Mouse (Mus musculus) embryonic facial prominence, embryonic 15.5 days (tissue): ENCODE data around the gene Dock3. TPM values are rescaled to one million over a fixed set of nuclear protein-coding genes. Genes with fewer than 3 reads are reported as not detected.

Experiments used
- ATAC-seq: fragments of 200-750 bp; cut with Nextera tagmentation; 2 replicates; pipeline ENCODE4 v1.8.0; 2017; ENCODE audit warnings: low read depth, moderate TSS enrichment; ENCODE audit not compliant: insufficient number of reproducible peaks, low FRiP score, low TSS enrichment
- H3K27ac ChIP-seq: fragments of 300-500 bp; sonication (generic); replicated peaks from 2 replicates; pipeline ENCODE4 v1.5.1; 2015; ENCODE audit warnings: mild to moderate bottlenecking, inconsistent platforms
- H3K27me3 ChIP-seq: fragments of 300-500 bp; sonication (generic); 2 replicates; pipeline ENCODE4 v1.6.1; 2015; ENCODE audit warnings: inconsistent platforms
- H3K36me3 ChIP-seq: fragments of 300-500 bp; sonication (generic); 2 replicates; pipeline ENCODE4 v1.6.1; 2015; ENCODE audit warnings: mild to moderate bottlenecking, inconsistent platforms
- H3K4me1 ChIP-seq: fragments of 300-500 bp; sonication (generic); 2 replicates; pipeline ENCODE4 v1.6.1; 2015; ENCODE audit warnings: inconsistent platforms
- H3K4me2 ChIP-seq: fragments of 300-500 bp; sonication (generic); replicated peaks from 2 replicates; pipeline ENCODE4 v1.6.1; 2015; ENCODE audit warnings: mild to moderate bottlenecking, inconsistent platforms
- H3K4me3 ChIP-seq: fragments of 300-500 bp; sonication (generic); replicated peaks from 2 replicates; pipeline ENCODE4 v1.5.1; 2015; ENCODE audit warnings: mild to moderate bottlenecking, inconsistent platforms
- H3K9ac ChIP-seq: fragments of 300-500 bp; sonication (generic); 2 replicates; pipeline ENCODE4 v1.6.1; 2015; ENCODE audit warnings: inconsistent platforms
- H3K9me3 ChIP-seq: fragments of 300-500 bp; sonication (generic); replicated peaks from 2 replicates; pipeline ENCODE4 v1.6.1; 2016; ENCODE audit warnings: inconsistent platforms
- WGBS: fragments of 180-500 bp; shearing (Covaris S2); methylation state at CpG from one replicate; pipeline ENCODE4 v1.1.7; 2015; 5-methylcytosine and 5-hydroxymethylcytosine counted together
- polyA plus RNA-seq: library from polyadenylated mRNA; unstranded; fragments of >200 nt; fragmentation: Nextera tagmentation; extraction: Ambion mirVana; gene quantifications from 2 replicates; pipeline ENCODE4 v1.2.1, GENCODE M21; 2015

The Dock3 gene
- polyA plus RNA-seq, 1 experiment from 2014 or later, result 0.56 TPM

DNA sequence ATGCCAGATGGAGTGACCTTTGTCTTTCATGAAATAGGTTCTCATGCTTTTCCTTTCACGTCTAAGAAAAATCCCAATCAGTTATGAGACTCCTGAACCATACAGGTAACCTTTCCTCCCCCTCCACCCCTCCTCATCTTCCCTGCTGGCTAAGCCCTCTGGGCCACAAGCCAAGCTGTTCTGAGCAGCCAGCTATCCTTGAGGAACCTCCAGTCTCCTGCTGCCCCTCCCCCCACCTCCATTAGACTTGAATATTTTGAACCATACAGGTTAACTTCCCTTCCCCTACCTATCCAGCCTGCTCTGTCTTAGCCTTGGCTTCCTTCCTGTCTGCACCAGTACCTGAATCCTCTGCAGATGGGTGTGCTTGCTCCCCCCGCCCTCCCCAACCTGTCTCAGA is 204.1 kb downstream of the Dock3 start:
- Histone ChIP-seq H3K4me1 (no peaks in the 10 kb centered on the region), H3K9me3 (no peaks in the 10 kb centered on the region), H3K27me3 (no peaks in the 10 kb centered on the region), H3K9ac (no peak overlapping the region), H3K36me3 (no peaks in the 10 kb centered on the region), H3K4me2 (no peak overlapping the region), H3K27ac (no peak overlapping the region), H3K4me3 (no peak overlapping the region)
- ATAC-seq, result no peak
- WGBS, result 59% methylated on average over 2 of the region's 2 CpGs

DNA sequence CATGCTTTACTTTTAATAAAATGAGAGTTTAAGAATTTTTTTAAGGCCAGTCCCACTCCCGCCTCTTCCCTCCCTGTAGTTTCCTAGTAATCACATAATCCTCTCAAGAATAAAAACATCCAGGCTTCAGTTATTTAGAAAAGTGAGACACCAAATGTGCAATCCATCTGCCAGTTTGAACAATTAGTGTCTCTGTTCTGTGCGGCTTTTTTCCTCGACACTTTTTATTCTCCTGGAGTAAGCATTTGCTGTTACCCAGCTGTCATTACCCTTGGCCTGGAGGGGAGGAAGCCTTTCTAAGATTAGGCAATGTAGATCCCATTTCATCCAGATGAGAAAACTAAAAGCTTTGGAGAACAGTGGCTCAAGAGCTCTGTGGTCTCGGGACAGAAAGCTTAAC is 221.9 kb downstream of the Dock3 start:
- no peak for ATAC-seq
- no peaks in the 10 kb centered on the region for H3K36me3 ChIP-seq
- H3K27me3 ChIP-seq, result no peaks in the 10 kb centered on the region
- no peak overlapping the region for H3K4me2 ChIP-seq
- no peak overlapping the region for H3K4me3 ChIP-seq
- H3K9me3 ChIP-seq, result no peaks in the 10 kb centered on the region
- WGBS, result 53% methylated on average over 4 of the region's 4 CpGs
- no peak overlapping the region for H3K9ac ChIP-seq
- no peak overlapping the region for H3K27ac ChIP-seq
- no peaks in the 10 kb centered on the region for H3K4me1 ChIP-seq

- Histone ChIP-seq H3K9me3 (no peaks in the 10 kb centered on the region), H3K27me3 (no peaks in the 10 kb centered on the region), H3K4me2 (no peak overlapping the region), H3K27ac (no peak overlapping the region), H3K9ac (no peak overlapping the region), H3K36me3 (no peaks in the 10 kb centered on the region), H3K4me3 (no peak overlapping the region), H3K4me1 (no peaks in the 10 kb centered on the region)
- whole genome bisulfite sequencing, result 88% methylated on average over 2 of the region's 2 CpGs
- no peak for ATAC-seq
Observed at GRCm38 (mm10) chr9:107003187-107003586, 228.5 kb downstream of the Dock3 start.

DNA sequence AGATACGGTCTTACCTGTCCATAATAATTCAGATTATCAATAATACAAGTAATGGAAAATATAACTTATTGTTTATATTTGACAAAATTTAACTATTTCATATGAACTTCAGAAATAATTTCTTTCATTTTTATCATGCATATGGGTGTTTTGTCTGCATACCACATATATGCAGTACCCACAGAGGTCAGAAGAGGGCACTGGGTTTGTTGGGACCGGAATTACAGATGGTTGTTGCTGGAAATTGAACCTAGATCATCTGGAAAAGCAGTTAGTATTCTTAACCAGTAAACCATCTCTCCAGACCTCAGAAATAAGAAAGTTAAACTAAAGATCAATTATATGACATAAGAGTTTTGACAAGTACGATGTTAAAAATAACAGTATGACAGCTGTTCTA is 261.0 kb downstream of the Dock3 start:
- no peaks in the 10 kb centered on the region for H3K36me3 ChIP-seq
- no peak overlapping the region for H3K4me3 ChIP-seq
- H3K4me1 ChIP-seq, result no peaks in the 10 kb centered on the region
- H3K27me3 ChIP-seq, result no peaks in the 10 kb centered on the region
- no peaks in the 10 kb centered on the region for H3K9me3 ChIP-seq
- H3K4me2 ChIP-seq, result no peak overlapping the region
- H3K27ac ChIP-seq, result no peak overlapping the region
- WGBS, result 56% methylated on average over 3 of the region's 3 CpGs
- H3K9ac ChIP-seq, result no peak overlapping the region
- no peak for ATAC-seq

GRCm38 (mm10) chr9:106958452-106958851 is 273.3 kb downstream of the Dock3 start:
- no peaks in the 10 kb centered on the region for H3K36me3 ChIP-seq
- H3K9me3 ChIP-seq, result no peaks in the 10 kb centered on the region
- no peaks in the 10 kb centered on the region for H3K27me3 ChIP-seq
- H3K27ac ChIP-seq, result no peak overlapping the region
- WGBS, result 73% methylated on average over 1 of the region's 1 CpGs
- H3K4me2 ChIP-seq, result no peak overlapping the region
- H3K4me3 ChIP-seq, result no peak overlapping the region
- no peaks in the 10 kb centered on the region for H3K4me1 ChIP-seq
- no peak for ATAC-seq
- H3K9ac ChIP-seq, result no peak overlapping the region

DNA sequence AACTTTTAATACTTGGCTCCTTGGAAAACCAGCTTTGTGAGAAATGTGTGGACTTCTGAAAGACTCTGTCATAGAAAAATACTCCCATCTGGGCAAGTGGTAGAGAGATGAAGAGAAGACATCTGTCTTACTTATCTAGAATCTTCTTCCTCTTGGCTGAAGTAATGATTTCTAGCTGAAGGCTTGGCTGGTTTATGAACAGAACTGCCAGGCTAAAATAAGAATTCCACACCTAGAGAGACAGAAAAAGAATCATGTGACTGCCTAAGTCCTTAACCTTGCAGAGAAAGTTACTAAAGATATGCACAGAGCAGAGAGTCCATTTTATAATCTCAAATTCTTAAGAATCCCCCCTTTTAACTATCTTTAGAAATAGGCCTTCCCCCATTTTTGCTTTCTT is 276.2 kb downstream of the Dock3 start:
- no peak overlapping the region for H3K4me2 ChIP-seq
- H3K27ac ChIP-seq, result no peak overlapping the region
- no peaks in the 10 kb centered on the region for H3K4me1 ChIP-seq
- ATAC-seq, result no peak
- H3K27me3 ChIP-seq, result no peaks in the 10 kb centered on the region
- no peaks in the 10 kb centered on the region for H3K36me3 ChIP-seq
- H3K4me3 ChIP-seq, result no peak overlapping the region
- no peak overlapping the region for H3K9ac ChIP-seq
- no peaks in the 10 kb centered on the region for H3K9me3 ChIP-seq

DNA sequence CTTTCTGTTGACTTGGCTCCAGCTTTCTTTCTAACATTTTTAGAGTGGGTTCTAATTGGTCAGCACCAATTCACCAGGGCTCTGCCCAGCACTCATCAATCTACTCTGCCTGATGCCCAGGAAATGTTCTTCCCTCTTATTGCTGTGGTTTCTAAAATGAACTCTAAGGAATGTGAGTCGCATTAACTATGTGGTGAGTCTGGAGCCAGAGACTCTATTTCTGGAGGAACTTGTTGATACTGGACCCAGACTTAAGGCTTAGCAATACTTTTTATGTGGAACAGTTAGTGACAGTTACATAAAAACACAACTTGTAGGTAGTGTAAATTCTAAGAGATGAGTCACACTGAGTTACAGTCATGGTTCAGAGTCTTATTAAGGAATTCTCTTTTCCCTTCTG is 296.7 kb downstream of the Dock3 start:
- Histone ChIP-seq H3K4me1 (no peaks in the 10 kb centered on the region), H3K9me3 (no peaks in the 10 kb centered on the region), H3K36me3 (no peaks in the 10 kb centered on the region), H3K4me3 (no peak overlapping the region), H3K4me2 (no peak overlapping the region), H3K9ac (no peak overlapping the region), H3K27me3 (no peaks in the 10 kb centered on the region), H3K27ac (no peak overlapping the region)
- 0 out of 2 replicates have a peak, but pooled peaks have one; percentile 19 for ATAC-seq
- 82% methylated on average over 1 of the region's 1 CpGs for WGBS

GRCm38 (mm10) chr9:106914878-106915277 is 316.8 kb downstream of the Dock3 start:
- Histone ChIP-seq H3K4me1 (no peaks in the 10 kb centered on the region), H3K9me3 (no peaks in the 10 kb centered on the region), H3K9ac (no peak overlapping the region), H3K4me2 (no peak overlapping the region), H3K27me3 (no peaks in the 10 kb centered on the region), H3K4me3 (no peak overlapping the region), H3K27ac (no peak overlapping the region), H3K36me3 (no peaks in the 10 kb centered on the region)
- no peak for ATAC-seq
- 76% methylated on average over 6 of the region's 6 CpGs for WGBS

DNA sequence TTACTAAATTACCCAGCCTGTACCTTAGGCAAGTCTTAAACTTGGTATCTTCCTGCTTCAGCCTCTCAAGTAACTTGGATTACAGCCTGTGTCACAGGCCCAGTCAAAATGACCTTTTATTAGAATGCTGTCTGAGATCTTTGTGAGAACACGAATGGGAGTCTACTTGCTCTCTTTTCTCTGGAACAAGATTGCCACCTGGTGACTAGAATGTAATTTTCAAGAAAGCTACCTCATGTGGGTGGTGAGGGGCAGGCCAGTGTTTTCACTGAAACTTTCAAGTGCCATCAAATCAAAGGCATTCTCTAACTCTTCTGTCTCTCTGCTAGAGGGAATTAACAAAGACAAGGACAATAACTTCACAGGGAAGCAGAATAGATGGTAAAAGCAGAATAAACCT is 317.9 kb downstream of the Dock3 start:
- no peak overlapping the region for H3K9ac ChIP-seq
- 15% methylated on average over 1 of the region's 1 CpGs for WGBS
- no peak overlapping the region for H3K4me3 ChIP-seq
- H3K27me3 ChIP-seq, result no peaks in the 10 kb centered on the region
- no peaks in the 10 kb centered on the region for H3K36me3 ChIP-seq
- ATAC-seq, result no peak
- H3K4me1 ChIP-seq, result 0 out of 2 replicates have a peak, but pooled peaks cover 3% of the 10 kb centered on the region
- H3K9me3 ChIP-seq, result no peaks in the 10 kb centered on the region
- no peak overlapping the region for H3K4me2 ChIP-seq
- H3K27ac ChIP-seq, result no peak overlapping the region

DNA sequence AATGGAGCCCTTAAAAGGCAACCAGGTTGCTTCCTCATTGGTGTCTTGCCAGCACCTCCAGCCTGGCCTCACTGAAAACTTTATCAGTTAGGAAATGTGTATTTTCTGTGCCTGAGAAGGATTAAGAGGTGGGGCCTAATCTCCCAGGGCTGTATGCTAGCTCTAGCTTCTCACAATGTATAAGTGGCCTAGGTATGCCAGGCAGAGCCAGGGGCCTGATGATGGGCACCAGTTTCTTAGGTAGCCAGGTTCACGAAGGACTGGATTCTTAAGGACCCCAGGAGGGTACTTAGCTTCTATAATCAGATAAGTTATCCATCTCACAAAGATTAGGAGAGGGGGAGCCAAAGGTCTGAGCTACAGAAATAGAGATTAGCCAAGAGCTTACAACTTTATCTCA is 320.1 kb downstream of the Dock3 start:
- H3K4me3 ChIP-seq, result no peak overlapping the region
- ATAC-seq, result no peak
- H3K9me3 ChIP-seq, result no peaks in the 10 kb centered on the region
- no peak overlapping the region for H3K27ac ChIP-seq
- no peak overlapping the region for H3K9ac ChIP-seq
- 72% methylated on average over 1 of the region's 1 CpGs for WGBS
- H3K36me3 ChIP-seq, result no peaks in the 10 kb centered on the region
- 0 out of 2 replicates have a peak, but pooled peaks cover 5% of the 10 kb centered on the region for H3K4me1 ChIP-seq
- no peaks in the 10 kb centered on the region for H3K27me3 ChIP-seq
- H3K4me2 ChIP-seq, result no peak overlapping the region

DNA sequence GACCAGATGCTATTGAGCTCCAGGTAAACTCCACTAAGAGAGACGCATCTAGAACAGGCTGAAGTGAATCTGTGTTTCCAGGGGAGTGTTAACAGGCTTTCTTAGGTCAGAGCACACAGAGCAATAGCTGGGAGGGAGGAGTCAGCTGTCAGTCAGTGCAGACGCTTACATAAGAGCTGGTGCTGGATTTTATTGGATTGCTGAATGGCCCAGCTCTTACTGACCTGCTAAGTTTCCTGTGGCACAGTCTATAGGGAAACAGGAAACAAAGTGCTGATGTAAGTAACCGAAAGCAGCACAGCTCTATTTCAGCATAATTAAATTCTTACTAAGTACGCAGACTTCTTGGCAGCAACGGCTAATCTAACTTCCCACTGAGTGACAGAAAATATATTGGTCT is 323.0 kb downstream of the Dock3 start:
- WGBS, result 29% methylated on average over 5 of the region's 5 CpGs
- Histone ChIP-seq H3K4me3 (no peak overlapping the region), H3K9me3 (no peaks in the 10 kb centered on the region), H3K36me3 (no peaks in the 10 kb centered on the region), H3K4me1 (0 out of 2 replicates have a peak, but pooled peaks cover 5% of the 10 kb centered on the region), H3K27me3 (no peaks in the 10 kb centered on the region), H3K9ac (no peak overlapping the region), H3K4me2 (no peak overlapping the region), H3K27ac (no peak overlapping the region)
- ATAC-seq, result no peak

- Histone ChIP-seq H3K4me1 (0 out of 2 replicates have a peak, but pooled peaks cover 5% of the 10 kb centered on the region), H3K27ac (no peak overlapping the region), H3K9ac (no peak overlapping the region), H3K4me2 (no peak overlapping the region), H3K36me3 (no peaks in the 10 kb centered on the region), H3K27me3 (no peaks in the 10 kb centered on the region), H3K9me3 (no peaks in the 10 kb centered on the region), H3K4me3 (no peak overlapping the region)
- no peak for ATAC-seq
- 73% methylated on average over 3 of the region's 3 CpGs for WGBS
Observed at GRCm38 (mm10) chr9:106908174-106908573, 323.5 kb downstream of the Dock3 start.
